Mouse (Mus musculus) hindbrain, embryonic 11.5 days (tissue): ENCODE data around the gene Bcl10. TPM values are rescaled to one million over a fixed set of nuclear protein-coding genes. Genes with fewer than 3 reads are reported as not detected.

Source experiments
- ATAC-seq: fragments of 200-750 bp; cut with Nextera tagmentation; 2 replicates; pipeline ENCODE4 v1.8.0; 2017; ENCODE audit warnings: mild to moderate bottlenecking, moderate TSS enrichment, moderate library complexity; ENCODE audit not compliant: low FRiP score
- DNase-seq: peaks from one replicate; pipeline ENCODE4 v3.0.0-alpha.2; 2015; ENCODE audit warnings: low spot score
- H3K27ac ChIP-seq: fragments of 300-500 bp; sonication (generic); 2 replicates; pipeline ENCODE4 v1.5.1; 2014; ENCODE audit warnings: mild to moderate bottlenecking, low read depth, low read length
- H3K27me3 ChIP-seq: fragments of 300-500 bp; sonication (generic); 2 replicates; pipeline ENCODE4 v1.6.1; 2014; ENCODE audit warnings: mild to moderate bottlenecking, low read length, moderate library complexity, mixed read lengths; ENCODE audit not compliant: control insufficient read depth, insufficient read depth
- H3K36me3 ChIP-seq: fragments of 300-500 bp; sonication (generic); 2 replicates; pipeline ENCODE4 v1.6.1; 2014; ENCODE audit warnings: mild to moderate bottlenecking, low read length, moderate library complexity, mixed read lengths; ENCODE audit not compliant: control insufficient read depth, insufficient read depth
- H3K4me1 ChIP-seq: fragments of 300-500 bp; sonication (generic); replicated peaks from 2 replicates; pipeline ENCODE4 v1.6.1; 2014; ENCODE audit warnings: low read length, mixed read lengths; ENCODE audit not compliant: control insufficient read depth, insufficient read depth
- H3K4me2 ChIP-seq: fragments of 300-500 bp; sonication (generic); replicated peaks from 2 replicates; pipeline ENCODE4 v1.6.1; 2014; ENCODE audit warnings: mild to moderate bottlenecking, low read depth, low read length
- H3K4me3 ChIP-seq: fragments of 300-500 bp; sonication (generic); 2 replicates; pipeline ENCODE4 v1.5.1; 2014; ENCODE audit warnings: low read depth, low read length
- H3K9ac ChIP-seq: fragments of 300-500 bp; sonication (generic); 2 replicates; pipeline ENCODE4 v1.6.1; 2014; ENCODE audit warnings: low read depth, low read length
- H3K9me3 ChIP-seq: fragments of 300-500 bp; sonication (generic); 2 replicates; pipeline ENCODE4 v1.6.1; 2016; ENCODE audit warnings: low read length; ENCODE audit not compliant: control insufficient read depth
- WGBS: fragments of 180-500 bp; shearing (Covaris S2); extraction: QIAGEN DNeasy Blood & Tissue Kit; methylation state at CpG from one replicate; pipeline ENCODE4 v1.1.7; 2014; 5-methylcytosine and 5-hydroxymethylcytosine counted together
- polyA plus RNA-seq: library from polyadenylated mRNA; unstranded; fragments of >200 nt; fragmentation: Nextera tagmentation; extraction: Ambion mirVana; gene quantifications from 2 replicates; pipeline ENCODE4 v1.2.1, GENCODE M21; 2014

Bcl10 gene
- polyA plus RNA-seq, 1 experiment from 2014 or later = 56.0 TPM

GRCm38 (mm10) chr3:145951287-145952165 is 28.9 kb downstream of the Bcl10 start:
- ATAC-seq (no peak), DNase-seq (no peak)
- Histone ChIP-seq H3K27me3 (no peaks in the 10 kb centered on the region), H3K27ac (no peak overlapping the region), H3K36me3 (no peaks in the 10 kb centered on the region), H3K4me1 (no peaks in the 10 kb centered on the region), H3K9ac (no peak overlapping the region), H3K9me3 (no peaks in the 10 kb centered on the region), H3K4me3 (no peak overlapping the region), H3K4me2 (no peak overlapping the region)
- 68% methylated on average over 17 of the region's 17 CpGs for WGBS

GRCm38 (mm10) chr3:145952945-145953344 is 30.3 kb downstream of the Bcl10 start:
- H3K36me3 ChIP-seq = no peaks in the 10 kb centered on the region
- DNase-seq (no peak), ATAC-seq (no peak)
- no peak overlapping the region for H3K4me2 ChIP-seq
- H3K27ac ChIP-seq = no peak overlapping the region
- H3K9ac ChIP-seq = no peak overlapping the region
- no peaks in the 10 kb centered on the region for H3K27me3 ChIP-seq
- H3K9me3 ChIP-seq = no peaks in the 10 kb centered on the region
- H3K4me1 ChIP-seq = no peaks in the 10 kb centered on the region
- no peak overlapping the region for H3K4me3 ChIP-seq
- 86% methylated on average over 7 of the region's 7 CpGs for WGBS

GRCm38 (mm10) chr3:145953411-145953810 is 30.8 kb downstream of the Bcl10 start:
- H3K4me3 ChIP-seq = no peak overlapping the region
- H3K27ac ChIP-seq = no peak overlapping the region
- no peaks in the 10 kb centered on the region for H3K27me3 ChIP-seq
- H3K36me3 ChIP-seq = no peaks in the 10 kb centered on the region
- no peak overlapping the region for H3K4me2 ChIP-seq
- H3K9ac ChIP-seq = no peak overlapping the region
- WGBS = 85% methylated on average over 2 of the region's 2 CpGs
- no peaks in the 10 kb centered on the region for H3K4me1 ChIP-seq
- ATAC-seq = no peak
- H3K9me3 ChIP-seq = no peaks in the 10 kb centered on the region
- DNase-seq = no peak

- H3K4me3 ChIP-seq = no peak overlapping the region
- H3K27me3 ChIP-seq = peaks cover 16% of the 10 kb centered on the region
- H3K9ac ChIP-seq = no peak overlapping the region
- ATAC-seq (no peak), DNase-seq (no peak)
- no peaks in the 10 kb centered on the region; the same call in none of the 2 replicates for H3K4me1 ChIP-seq
- no peak overlapping the region for H3K27ac ChIP-seq
- H3K9me3 ChIP-seq = no peaks in the 10 kb centered on the region
- no peak overlapping the region for H3K4me2 ChIP-seq
- no peaks in the 10 kb centered on the region for H3K36me3 ChIP-seq
- 78% methylated on average over 1 of the region's 1 CpGs for WGBS
These were observed 37.2 kb downstream of the Bcl10 start for GRCm38 (mm10) chr3:145959824-145960223.

- DNase-seq (no peak), ATAC-seq (no peak)
- no peak overlapping the region for H3K4me3 ChIP-seq
- H3K9me3 ChIP-seq = no peaks in the 10 kb centered on the region
- H3K4me2 ChIP-seq = no peak overlapping the region
- no peak overlapping the region for H3K27ac ChIP-seq
- no peaks in the 10 kb centered on the region; the same call in none of the 2 replicates for H3K4me1 ChIP-seq
- 19% methylated on average over 9 of the region's 9 CpGs for WGBS
- peaks cover 18% of the 10 kb centered on the region for H3K27me3 ChIP-seq
- H3K36me3 ChIP-seq = no peaks in the 10 kb centered on the region
- H3K9ac ChIP-seq = no peak overlapping the region
These were observed 39.8 kb downstream of the Bcl10 start for GRCm38 (mm10) chr3:145962411-145962810.

GRCm38 (mm10) chr3:145963101-145964017 is 40.8 kb downstream of the Bcl10 start:
- no peak overlapping the region for H3K9ac ChIP-seq
- WGBS = 18% methylated on average over 31 of the region's 31 CpGs
- no peaks in the 10 kb centered on the region; the same call in none of the 2 replicates for H3K4me1 ChIP-seq
- no peak overlapping the region for H3K27ac ChIP-seq
- H3K36me3 ChIP-seq = no peaks in the 10 kb centered on the region
- peak overlapping the region; percentile 18; the same call in 1 of the 2 replicates for H3K4me3 ChIP-seq
- DNase-seq = peak; percentile 48
- ATAC-seq = peak; percentile 38; the same call in 1 of the 2 replicates
- H3K27me3 ChIP-seq = peaks cover 18% of the 10 kb centered on the region
- no peaks in the 10 kb centered on the region for H3K9me3 ChIP-seq
- peak overlapping the region; percentile 28 for H3K4me2 ChIP-seq

- Histone ChIP-seq H3K9me3 (no peaks in the 10 kb centered on the region), H3K27me3 (peaks cover 18% of the 10 kb centered on the region), H3K9ac (no peak overlapping the region), H3K4me3 (peak overlapping the region; percentile 18; the same call in 1 of the 2 replicates), H3K27ac (no peak overlapping the region), H3K4me1 (no peaks in the 10 kb centered on the region; the same call in none of the 2 replicates), H3K36me3 (no peaks in the 10 kb centered on the region), H3K4me2 (peak overlapping the region; percentile 28)
- DNase-seq (peak; percentile 59), ATAC-seq (peak; percentile 58; the same call in 1 of the 2 replicates)
- 18% methylated on average over 10 of the region's 10 CpGs for WGBS
These were observed 41.4 kb downstream of the Bcl10 start for GRCm38 (mm10) chr3:145964018-145964387.

GRCm38 (mm10) chr3:145964473-145964872 is 41.9 kb downstream of the Bcl10 start:
- WGBS = 17% methylated on average over 10 of the region's 10 CpGs
- H3K9me3 ChIP-seq = no peaks in the 10 kb centered on the region
- peaks cover 18% of the 10 kb centered on the region for H3K27me3 ChIP-seq
- ATAC-seq (peak; percentile 36; the same call in 1 of the 2 replicates), DNase-seq (peak; percentile 52)
- H3K27ac ChIP-seq = no peak overlapping the region
- no peaks in the 10 kb centered on the region for H3K36me3 ChIP-seq
- H3K4me2 ChIP-seq = peak overlapping the region; percentile 28
- no peak overlapping the region for H3K9ac ChIP-seq
- H3K4me3 ChIP-seq = no peak overlapping the region
- H3K4me1 ChIP-seq = no peaks in the 10 kb centered on the region; the same call in none of the 2 replicates
